Mouse (Mus musculus) bone marrow, adult 2 months (tissue): ENCODE measurements around the gene Srp68.
A peak's percentile ranks its signal among the peaks of the same experiment; 100 is the strongest.

ENCODE experiments used
- CTCF ChIP-seq: fragments of 200-500 bp; IDR thresholded peaks from 2 replicates; pipeline ENCODE4 v1.5.1; 2011; ENCODE audit warnings: low read length, control low read depth; ENCODE audit not compliant: control insufficient read depth, insufficient read depth
- POLR2A ChIP-seq: fragments of 200-500 bp; IDR thresholded peaks from 2 replicates; pipeline ENCODE4 v1.6.1; 2011; ENCODE audit warnings: low read depth, mild to moderate bottlenecking, control low read depth, low read length, borderline replicate concordance; ENCODE audit not compliant: control insufficient read depth

DNA sequence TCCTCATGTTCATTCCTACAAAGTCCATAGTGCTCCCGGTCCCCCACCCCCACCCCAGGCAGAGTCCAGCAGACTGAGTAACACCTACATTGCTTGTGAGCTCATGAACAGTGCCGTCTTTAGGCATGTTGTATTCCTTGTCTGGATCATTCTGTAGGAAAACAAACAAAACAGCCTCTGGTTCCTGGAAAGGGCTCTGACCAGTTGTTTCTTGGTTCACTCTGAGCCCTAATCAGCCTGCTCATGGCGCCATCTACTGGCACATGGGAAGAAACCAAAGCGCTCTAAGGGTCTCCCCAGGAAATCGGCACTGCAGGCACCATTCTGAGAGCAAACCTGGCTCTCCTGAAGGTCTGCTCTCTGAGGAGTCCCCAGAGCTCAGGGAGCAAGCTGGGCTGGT lies 20.3 kb upstream of the Srp68 start:
- TF ChIP-seq CTCF (peak; percentile 70), POLR2A (no peak)
